Mouse (Mus musculus) bone marrow macrophage, adult 2 months (primary cell): ENCODE data around the gene 5730596B20Rik.

ENCODE experiments used
- CTCF ChIP-seq: IDR thresholded peaks from 2 replicates; pipeline ENCODE4 v1.5.1; 2012; ENCODE audit warnings: low read depth, mild to moderate bottlenecking, low read length, moderate library complexity
- POLR2A ChIP-seq: IDR thresholded peaks from 2 replicates; pipeline ENCODE4 v1.6.1; 2012; ENCODE audit warnings: mild to moderate bottlenecking, low read depth, low read length, borderline replicate concordance

DNA sequence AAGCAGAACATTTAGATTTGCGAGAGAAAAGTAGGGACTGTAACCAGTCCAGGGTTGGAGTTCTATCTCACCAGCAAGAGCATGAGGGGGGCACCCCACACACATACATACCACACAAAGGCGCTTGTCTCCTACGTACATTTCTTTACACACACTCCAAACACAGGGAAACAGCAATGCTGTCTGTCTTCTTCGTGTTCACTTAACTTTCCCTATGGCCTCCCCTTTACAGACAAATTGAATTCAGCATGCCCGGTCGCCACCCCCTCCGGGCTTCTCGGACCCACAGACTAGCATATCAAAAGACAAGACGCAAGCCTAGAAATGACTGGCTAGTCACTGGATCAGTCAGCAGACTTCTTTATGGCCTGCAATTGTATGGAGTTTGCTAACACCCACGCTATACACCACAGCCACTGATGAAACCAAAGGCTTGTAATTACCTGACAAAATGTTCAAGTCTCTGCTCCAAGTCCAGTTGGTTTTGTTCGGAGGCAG lies 3.0 kb downstream of the 5730596B20Rik start:
- TF ChIP-seq CTCF (no peak), POLR2A (no peak)
